Mouse (Mus musculus) gonadal fat pad, adult 2 months (tissue): ENCODE results near the gene Rap1gap2. TPM values are rescaled to one million over a fixed set of nuclear protein-coding genes. Genes with fewer than 3 reads are reported as not detected.
"Not testable (repeated sequence)": the region's sequence is repeated elsewhere in the genome, so short reads cannot be mapped to it uniquely, and the experiment has no call there.

ENCODE experiments used
- DNase-seq: peaks from one replicate; pipeline ENCODE4 v3.0.0-alpha.2; 2012; ENCODE audit warnings: low read depth
- polyA plus RNA-seq: library from polyadenylated mRNA; depleted of rRNA; stranded (reverse); fragments of >200 nt; gene quantifications from 2 replicates; pipeline ENCODE4 v1.2.3, GENCODE M21; 2012

The Rap1gap2 gene
- polyA plus RNA-seq, 1 experiment: 23.6 TPM

- no peak for DNase-seq
Measured at GRCm38 (mm10) chr11:74621974-74622669, 11.4 kb upstream of the Rap1gap2 start.

GRCm38 (mm10) chr11:74619956-74620300, 9.2 kb upstream of the Rap1gap2 start:
- DNase-seq: no peak

- DNase-seq: no peak
Measured at GRCm38 (mm10) chr11:74619201-74619955, 8.7 kb upstream of the Rap1gap2 start, which contains the start of gene Ccdc92b. Gene Ccdc92b, plus strand, starts transcription at chr11:74619605.

DNA sequence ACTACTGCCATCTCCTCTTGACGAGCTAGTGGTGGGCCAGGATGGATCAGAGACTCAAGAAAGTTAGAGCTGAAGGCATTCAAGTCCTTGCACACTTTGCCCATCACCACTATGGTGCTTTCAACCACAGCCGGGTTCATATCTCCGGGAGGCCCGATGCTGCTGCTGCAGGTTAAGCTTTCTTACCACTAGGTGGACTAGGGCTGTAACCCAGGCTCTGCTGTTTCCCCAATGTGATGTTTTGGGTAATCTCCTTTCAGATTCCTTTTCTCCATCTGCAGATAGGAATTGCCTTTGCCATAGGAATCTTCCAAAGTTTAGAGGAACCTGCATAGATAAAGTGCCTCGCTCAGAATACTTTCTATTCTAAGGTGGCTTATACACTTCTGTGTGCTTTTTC, 4.9 kb upstream of the Rap1gap2 start:
- no peak for DNase-seq

DNA sequence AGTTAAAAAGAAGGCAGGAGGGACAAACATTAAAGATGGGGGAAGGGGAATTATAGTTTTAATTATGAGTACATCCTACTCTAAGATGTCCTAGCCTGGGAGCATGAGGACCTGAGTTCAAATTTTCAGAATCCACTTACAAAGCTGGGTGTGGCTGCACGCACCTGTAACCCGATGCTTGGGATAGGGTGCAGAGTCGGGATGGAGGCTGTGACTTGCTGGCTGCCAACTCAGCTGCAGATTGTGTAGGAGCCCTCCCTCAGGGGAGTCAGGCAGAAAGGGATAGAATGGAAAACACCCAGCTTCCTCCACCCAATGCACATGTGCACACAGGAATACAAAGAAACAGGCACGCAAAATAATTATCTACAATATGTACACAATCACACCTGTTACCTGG, 2.7 kb upstream of the Rap1gap2 start:
- DNase-seq: no peak

DNA sequence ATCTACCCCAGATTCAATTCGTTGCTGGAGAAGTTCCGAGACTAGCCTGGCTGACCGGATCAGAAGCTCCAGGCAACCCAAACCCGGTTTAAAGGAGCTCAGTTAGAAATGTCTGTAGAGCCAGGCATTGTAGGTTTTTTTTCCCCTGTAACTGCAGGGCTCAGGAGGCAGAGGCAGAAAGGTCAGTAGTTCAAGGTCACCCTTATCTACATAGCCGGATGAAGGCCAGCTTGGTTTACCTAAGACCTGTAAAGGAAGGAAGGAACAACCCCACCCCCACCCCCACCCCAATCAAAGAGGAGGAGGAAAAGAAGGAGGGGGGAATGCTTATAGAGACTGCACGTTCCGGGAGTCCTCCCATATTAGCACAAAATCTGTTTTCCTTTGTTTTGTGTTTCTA, 722 bp upstream of the Rap1gap2 start:
- DNase-seq: no peak

DNA sequence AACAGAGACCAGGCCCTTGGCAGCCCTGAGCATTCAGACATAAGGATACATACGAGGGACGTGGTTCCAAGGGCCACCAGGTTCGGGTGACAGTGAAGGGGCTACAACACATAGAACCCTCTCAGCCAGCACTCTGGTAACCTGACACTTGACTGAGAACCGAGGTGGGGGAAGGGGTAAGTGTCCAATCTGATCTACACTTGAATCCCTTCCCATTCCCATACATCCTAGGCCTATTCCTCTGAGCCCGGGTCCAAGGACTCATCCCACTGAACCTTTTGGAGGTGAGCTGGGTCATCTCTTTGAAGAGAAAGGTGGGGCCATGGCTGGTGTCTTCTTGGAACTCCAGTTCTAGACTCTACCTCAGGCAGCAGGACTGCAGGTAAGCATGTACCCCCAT, 647 bp downstream of the Rap1gap2 start:
- no peak for DNase-seq

DNA sequence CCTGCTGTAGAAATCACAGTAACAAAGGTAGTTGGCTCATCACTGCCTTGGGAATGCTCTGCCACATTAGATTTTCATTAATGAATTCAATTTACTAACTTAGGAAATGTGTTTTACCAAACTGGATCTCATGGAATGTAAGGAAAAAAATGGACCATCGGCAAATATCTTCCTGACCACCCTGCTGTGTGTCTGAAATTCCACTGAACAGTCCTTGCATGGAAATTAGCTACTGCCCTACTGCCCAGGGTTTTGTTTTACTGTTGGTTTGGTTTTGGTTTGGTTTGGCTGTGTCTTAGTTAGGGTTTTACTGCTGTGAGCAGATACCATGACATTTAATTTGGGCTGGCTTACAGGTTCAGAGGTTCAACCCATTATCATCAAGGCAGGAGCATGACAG, 8.4 kb downstream of the Rap1gap2 start:
- DNase-seq: no peak

GRCm38 (mm10) chr11:74597990-74598337, 12.8 kb downstream of the Rap1gap2 start:
- DNase-seq: no peak

DNA sequence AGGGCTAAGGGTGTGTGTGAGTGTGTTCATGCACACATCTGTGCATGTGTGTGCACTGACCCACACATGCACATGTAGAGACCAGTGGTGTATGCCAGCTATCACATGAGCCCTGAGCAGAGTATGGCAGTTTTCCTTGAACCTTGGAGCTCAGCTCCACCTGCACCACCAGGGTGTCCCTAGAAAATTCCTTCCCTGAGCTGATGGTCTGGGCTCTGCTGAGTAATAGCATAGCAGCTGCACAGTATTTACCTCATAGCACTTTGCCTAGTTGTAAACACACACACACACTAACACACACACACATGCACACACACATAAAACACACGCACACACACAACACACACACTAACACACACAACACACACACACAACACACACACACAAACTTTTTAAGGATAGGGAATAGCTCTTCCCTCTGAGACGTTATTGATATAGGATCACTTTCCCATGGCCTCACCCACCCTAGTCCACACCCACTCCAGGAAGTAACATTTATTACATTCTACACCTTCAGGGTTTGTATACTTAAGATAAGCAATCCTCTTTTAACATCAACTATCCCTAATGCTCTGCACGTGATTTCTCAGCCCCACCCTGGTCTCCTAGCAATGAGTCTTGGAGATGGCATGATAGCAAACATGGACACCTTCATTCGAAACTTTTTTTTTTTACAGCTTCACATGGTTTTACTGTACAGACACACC, 13.3 kb downstream of the Rap1gap2 start:
- DNase-seq: no peak

GRCm38 (mm10) chr11:74592246-74592645, 18.5 kb downstream of the Rap1gap2 start:
- no peak for DNase-seq

DNA sequence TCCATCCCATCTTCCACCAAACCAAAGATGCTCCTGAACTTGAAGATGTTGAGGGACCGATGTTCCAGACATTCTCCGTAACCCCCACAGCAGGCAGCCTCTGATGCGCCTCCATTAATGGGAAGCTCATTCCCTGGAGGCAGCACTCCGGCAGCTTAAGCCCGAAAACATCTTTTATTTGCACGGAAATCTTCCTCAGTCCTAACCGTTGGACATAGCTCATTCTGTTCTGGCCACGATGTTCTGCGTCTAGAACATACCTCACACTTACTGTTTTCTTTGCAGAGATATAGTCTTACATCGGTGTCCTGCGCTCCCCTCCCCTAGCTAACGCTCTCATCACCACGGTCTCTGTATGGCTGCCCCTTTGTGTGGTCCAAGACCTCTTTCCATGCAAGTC, 20.0 kb downstream of the Rap1gap2 start:
- no peak for DNase-seq

- no peak for DNase-seq
Measured at GRCm38 (mm10) chr11:74590239-74590596, 20.5 kb downstream of the Rap1gap2 start.

DNA sequence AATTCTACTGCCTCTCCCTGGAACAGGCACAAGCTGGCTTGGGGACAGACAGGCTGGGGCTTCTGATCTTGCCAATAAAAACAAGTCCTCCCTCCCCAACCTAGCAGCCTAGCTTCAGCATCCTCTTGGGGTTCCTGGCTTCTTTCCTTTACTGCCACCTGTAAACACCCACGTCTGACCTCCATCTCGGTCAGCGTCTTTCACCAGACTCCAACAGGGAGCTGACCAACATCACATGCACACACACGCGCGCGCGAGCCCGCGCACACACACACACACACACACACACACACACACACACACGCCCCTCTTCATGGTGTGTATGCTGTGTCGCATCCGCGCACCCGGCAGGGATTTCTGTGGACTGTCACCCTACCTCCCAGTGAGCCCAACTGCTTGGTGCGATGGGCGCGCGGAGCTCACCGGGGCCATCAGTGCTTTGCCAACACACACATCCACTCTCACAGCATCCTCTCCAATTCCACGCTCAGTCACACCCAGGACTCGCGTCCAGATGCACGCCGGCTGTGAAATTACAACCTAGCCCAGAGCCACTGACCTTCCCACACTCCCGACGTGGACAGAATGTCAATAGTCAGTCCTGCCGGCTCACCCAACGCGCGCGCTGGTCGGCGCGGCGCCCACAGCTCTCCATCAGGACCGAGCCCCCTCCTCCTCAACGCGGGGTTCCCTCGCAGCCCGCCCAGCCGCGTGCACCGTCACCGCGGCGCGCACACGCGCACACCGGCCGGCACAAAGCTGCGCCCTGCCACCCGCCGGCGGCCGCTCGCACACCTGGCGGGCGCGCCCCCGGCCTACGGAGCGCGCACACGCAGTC, 21.1 kb downstream of the Rap1gap2 start:
- no peak for DNase-seq

- no peak for DNase-seq
Measured at GRCm38 (mm10) chr11:74586401-74586800, 24.3 kb downstream of the Rap1gap2 start.

DNA sequence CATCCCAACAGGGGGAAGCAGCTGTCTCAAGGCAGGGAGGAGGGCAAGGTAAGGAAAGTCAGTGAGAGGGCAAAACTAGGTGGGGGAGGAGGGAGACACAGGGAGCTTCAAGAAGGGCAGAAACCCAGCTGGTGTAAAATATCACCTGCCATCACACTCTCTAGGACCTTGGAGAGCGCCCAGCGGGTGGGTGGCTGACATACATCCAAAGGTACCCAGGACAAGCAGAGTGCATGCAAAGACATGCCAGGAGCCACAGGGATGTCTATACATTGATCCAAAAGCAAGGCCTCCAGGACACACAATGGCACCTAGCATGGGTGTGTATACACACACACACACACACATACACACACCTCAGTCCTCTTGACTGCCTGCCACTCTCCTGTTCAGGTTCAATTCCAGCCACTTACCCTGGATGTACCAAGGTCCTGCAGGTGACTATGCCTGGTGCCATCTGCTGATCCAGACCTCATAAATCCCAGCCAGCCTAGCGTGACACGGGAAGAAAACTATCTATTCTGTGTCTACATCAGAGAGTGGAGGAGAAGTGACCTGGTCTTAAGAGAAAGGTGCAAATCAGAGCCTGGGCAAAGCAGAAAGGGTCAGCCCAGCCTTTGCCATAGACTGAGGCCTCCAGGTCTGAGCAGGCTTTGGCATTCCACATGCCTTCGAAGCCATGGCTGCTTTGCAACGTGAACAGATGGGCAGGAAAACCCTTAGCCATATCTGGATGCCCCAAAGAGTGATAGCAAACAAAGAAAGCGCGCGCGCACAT, 25.6 kb downstream of the Rap1gap2 start:
- no peak for DNase-seq

DNA sequence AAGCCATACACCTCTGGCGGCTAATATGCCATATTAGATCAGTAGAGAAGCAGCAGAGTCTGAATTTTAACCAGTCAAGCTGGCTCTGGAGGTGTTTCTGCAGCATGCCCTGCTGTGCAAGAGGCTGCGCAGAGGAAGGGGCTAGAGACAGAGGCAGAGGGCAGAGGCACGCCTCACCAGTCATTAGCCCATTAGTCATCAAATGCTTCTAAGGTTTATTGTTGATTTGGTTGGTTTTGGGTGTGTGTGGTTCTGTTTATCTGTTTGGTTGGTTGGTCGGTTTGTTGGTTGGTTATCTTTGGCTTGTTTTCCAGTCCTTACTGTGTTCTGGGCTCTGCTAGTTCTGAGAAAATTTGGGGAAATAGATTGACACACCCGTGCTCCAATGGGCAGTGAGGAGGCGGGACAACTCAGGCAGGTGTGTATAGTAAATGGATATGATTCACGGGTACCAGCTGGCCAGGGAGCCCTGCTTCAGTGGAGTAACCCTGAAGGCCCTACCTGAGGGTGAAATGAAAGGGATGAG, 26.8 kb downstream of the Rap1gap2 start:
- DNase-seq: no peak

DNA sequence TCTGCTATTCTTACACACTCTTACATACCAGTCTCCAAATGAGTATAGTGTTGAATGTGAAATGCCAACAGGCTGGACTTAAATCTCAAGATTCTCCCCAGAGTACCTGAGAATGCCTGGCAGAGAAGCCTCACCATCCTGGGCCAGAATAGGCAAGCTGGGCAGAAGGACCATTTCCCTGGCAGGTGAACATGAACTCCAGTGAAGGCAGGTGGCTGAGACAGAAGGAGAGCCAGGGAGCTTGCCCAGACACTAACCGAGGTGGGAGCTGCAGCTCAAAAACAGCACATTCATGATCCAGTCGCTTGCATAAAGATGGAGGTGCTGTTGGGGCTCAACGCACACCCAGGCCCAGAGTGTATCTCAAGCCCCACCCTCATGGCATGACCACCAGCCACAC, 28.3 kb downstream of the Rap1gap2 start:
- no peak for DNase-seq

GRCm38 (mm10) chr11:74581333-74581732, 29.4 kb downstream of the Rap1gap2 start:
- DNase-seq: not testable (repeated sequence)

GRCm38 (mm10) chr11:74577068-74577467, 33.6 kb downstream of the Rap1gap2 start:
- DNase-seq: no peak

DNA sequence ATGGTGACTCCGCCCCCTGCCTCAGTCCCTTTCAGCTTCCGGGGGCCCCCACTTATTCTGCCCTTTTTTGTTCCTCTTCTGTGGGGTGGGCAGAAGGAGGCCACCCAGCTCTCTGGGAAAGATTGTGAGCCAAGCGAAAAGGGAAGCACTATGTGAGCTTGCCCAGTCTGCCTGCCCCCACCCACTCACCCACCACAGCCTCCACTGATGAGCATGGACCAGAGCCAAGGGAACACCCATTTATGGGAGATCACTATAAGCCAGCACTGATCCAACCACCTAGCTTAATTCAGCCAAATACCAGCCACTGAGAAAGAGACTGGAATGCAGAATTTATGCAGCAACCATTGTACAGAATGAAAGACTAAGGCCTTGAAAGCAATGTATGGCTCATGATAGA, 34.8 kb downstream of the Rap1gap2 start:
- DNase-seq: no peak
